Mouse (Mus musculus): ENCODE measurements at regions not wholly inside any gene's neighbourhood (a gene's known extent, or its start where the extent isn't known, plus 50 kb on each side); places are given as distances from the start of the nearest gene placed in this dataset.

GRCm38 (mm10) chr13:44064026-44064425 is 279.5 kb downstream of the Cd83 start:
- no peak overlapping the region for H3K27ac ChIP-seq (ENCODE audit: low read depth, low read length)
- H3K4me3 ChIP-seq (ENCODE audit: low read length), result no peak overlapping the region
- no peaks in the 10 kb centered on the region for H3K27me3 ChIP-seq (replicated peaks; ENCODE audit: control insufficient read depth, insufficient read depth, low read length)
- no peaks in the 10 kb centered on the region for H3K36me3 ChIP-seq (ENCODE audit: control insufficient read depth, insufficient read depth, low read length)
- no peaks in the 10 kb centered on the region for H3K4me1 ChIP-seq (ENCODE audit: control insufficient read depth, insufficient read depth, low read depth, low read length)
- no peak for ATAC-seq
- H3K9me3 ChIP-seq (ENCODE audit: control insufficient read depth, low read length), result no peaks in the 10 kb centered on the region
- WGBS, result 66% methylated on average over 3 of the region's 3 CpGs
- H3K4me2 ChIP-seq (ENCODE audit: low read length), result no peak overlapping the region
- no peak overlapping the region for H3K9ac ChIP-seq (ENCODE audit: low read depth, low read length)

GRCm38 (mm10) chr13:44065741-44066185 is 281.2 kb downstream of the Cd83 start:
- WGBS, result 56% methylated on average over 13 of the region's 13 CpGs
- ATAC-seq, result no peak
- no peaks in the 10 kb centered on the region for H3K4me1 ChIP-seq (ENCODE audit: control insufficient read depth, insufficient read depth, low read depth, low read length)

GRCm38 (mm10) chr13:44067244-44067643 is 282.7 kb downstream of the Cd83 start:
- 81% methylated on average over 2 of the region's 2 CpGs for WGBS
- H3K27ac ChIP-seq (ENCODE audit: low read depth, low read length), result no peak overlapping the region

More at GRCm38 (mm10) chr13:44065741-44066185, 281.2 kb downstream of the Cd83 start:
- H3K27ac ChIP-seq (ENCODE audit: low read depth, low read length), result no peak overlapping the region
- H3K36me3 ChIP-seq (ENCODE audit: control insufficient read depth, insufficient read depth, low read length), result no peaks in the 10 kb centered on the region
- no peak overlapping the region for H3K9ac ChIP-seq (ENCODE audit: low read depth, low read length)
- H3K27me3 ChIP-seq (replicated peaks; ENCODE audit: control insufficient read depth, insufficient read depth, low read length), result no peaks in the 10 kb centered on the region
- H3K4me3 ChIP-seq (ENCODE audit: low read length), result no peak overlapping the region
- no peak overlapping the region for H3K4me2 ChIP-seq (ENCODE audit: low read length)
- H3K9me3 ChIP-seq (ENCODE audit: control insufficient read depth, low read length), result no peaks in the 10 kb centered on the region

GRCm38 (mm10) chr13:44068951-44069350 is 284.4 kb downstream of the Cd83 start:
- Histone ChIP-seq H3K27me3 (replicated peaks; ENCODE audit: control insufficient read depth, insufficient read depth, low read length) (no peaks in the 10 kb centered on the region), H3K4me1 (ENCODE audit: control insufficient read depth, insufficient read depth, low read depth, low read length) (no peaks in the 10 kb centered on the region), H3K36me3 (ENCODE audit: control insufficient read depth, insufficient read depth, low read length) (no peaks in the 10 kb centered on the region), H3K27ac (ENCODE audit: low read depth, low read length) (no peak overlapping the region), H3K4me3 (ENCODE audit: low read length) (no peak overlapping the region), H3K9ac (ENCODE audit: low read depth, low read length) (no peak overlapping the region), H3K9me3 (ENCODE audit: control insufficient read depth, low read length) (no peaks in the 10 kb centered on the region), H3K4me2 (ENCODE audit: low read length) (no peak overlapping the region)
- 90% methylated on average over 5 of the region's 5 CpGs for WGBS
- no peak for ATAC-seq

More at GRCm38 (mm10) chr13:44067244-44067643, 282.7 kb downstream of the Cd83 start:
- no peak for ATAC-seq
- Histone ChIP-seq H3K4me3 (ENCODE audit: low read length) (no peak overlapping the region), H3K27me3 (replicated peaks; ENCODE audit: control insufficient read depth, insufficient read depth, low read length) (no peaks in the 10 kb centered on the region), H3K36me3 (ENCODE audit: control insufficient read depth, insufficient read depth, low read length) (no peaks in the 10 kb centered on the region), H3K4me1 (ENCODE audit: control insufficient read depth, insufficient read depth, low read depth, low read length) (no peaks in the 10 kb centered on the region), H3K4me2 (ENCODE audit: low read length) (no peak overlapping the region), H3K9me3 (ENCODE audit: control insufficient read depth, low read length) (no peaks in the 10 kb centered on the region), H3K9ac (ENCODE audit: low read depth, low read length) (no peak overlapping the region)

GRCm38 (mm10) chr13:44073122-44073521 is 288.5 kb downstream of the Cd83 start:
- H3K4me3 ChIP-seq (ENCODE audit: low read length), result no peak overlapping the region
- 56% methylated on average over 9 of the region's 9 CpGs for WGBS
- H3K9ac ChIP-seq (ENCODE audit: low read depth, low read length), result no peak overlapping the region
- H3K36me3 ChIP-seq (ENCODE audit: control insufficient read depth, insufficient read depth, low read length), result no peaks in the 10 kb centered on the region
- H3K4me1 ChIP-seq (ENCODE audit: control insufficient read depth, insufficient read depth, low read depth, low read length), result no peaks in the 10 kb centered on the region
- H3K27me3 ChIP-seq (replicated peaks; ENCODE audit: control insufficient read depth, insufficient read depth, low read length), result no peaks in the 10 kb centered on the region
- H3K27ac ChIP-seq (ENCODE audit: low read depth, low read length), result no peak overlapping the region
- H3K4me2 ChIP-seq (ENCODE audit: low read length), result no peak overlapping the region
- H3K9me3 ChIP-seq (ENCODE audit: control insufficient read depth, low read length), result no peaks in the 10 kb centered on the region
- ATAC-seq, result no peak

GRCm38 (mm10) chr13:44074172-44074571 is 289.6 kb downstream of the Cd83 start:
- H3K4me3 ChIP-seq (ENCODE audit: low read length), result no peak overlapping the region
- H3K4me2 ChIP-seq (ENCODE audit: low read length), result no peak overlapping the region
- no peak overlapping the region for H3K9ac ChIP-seq (ENCODE audit: low read depth, low read length)
- ATAC-seq, result no peak
- H3K36me3 ChIP-seq (ENCODE audit: control insufficient read depth, insufficient read depth, low read length), result no peaks in the 10 kb centered on the region
- H3K27me3 ChIP-seq (replicated peaks; ENCODE audit: control insufficient read depth, insufficient read depth, low read length), result no peaks in the 10 kb centered on the region
- no peaks in the 10 kb centered on the region for H3K4me1 ChIP-seq (ENCODE audit: control insufficient read depth, insufficient read depth, low read depth, low read length)
- WGBS, result 86% methylated on average over 9 of the region's 9 CpGs
- H3K9me3 ChIP-seq (ENCODE audit: control insufficient read depth, low read length), result no peaks in the 10 kb centered on the region
- H3K27ac ChIP-seq (ENCODE audit: low read depth, low read length), result no peak overlapping the region

- no peak for ATAC-seq
- whole genome bisulfite sequencing, result 86% methylated on average over 10 of the region's 10 CpGs
These were observed 292.4 kb downstream of the Cd83 start for GRCm38 (mm10) chr13:44077022-44077421.

GRCm38 (mm10) chr13:44085621-44086510 is 301.3 kb downstream of the Cd83 start:
- no peak overlapping the region for H3K27ac ChIP-seq (ENCODE audit: low read depth, low read length)
- 63% methylated on average over 10 of the region's 10 CpGs for WGBS
- ATAC-seq, result no peak

More at GRCm38 (mm10) chr13:44077022-44077421, 292.4 kb downstream of the Cd83 start:
- Histone ChIP-seq H3K9ac (ENCODE audit: low read depth, low read length) (no peak overlapping the region), H3K27me3 (replicated peaks; ENCODE audit: control insufficient read depth, insufficient read depth, low read length) (no peaks in the 10 kb centered on the region), H3K9me3 (ENCODE audit: control insufficient read depth, low read length) (0 out of 2 replicates have a peak, but pooled peaks cover 2% of the 10 kb centered on the region), H3K4me2 (ENCODE audit: low read length) (no peak overlapping the region), H3K4me3 (ENCODE audit: low read length) (no peak overlapping the region), H3K4me1 (ENCODE audit: control insufficient read depth, insufficient read depth, low read depth, low read length) (no peaks in the 10 kb centered on the region), H3K36me3 (ENCODE audit: control insufficient read depth, insufficient read depth, low read length) (no peaks in the 10 kb centered on the region), H3K27ac (ENCODE audit: low read depth, low read length) (no peak overlapping the region)

GRCm38 (mm10) chr13:44086801-44087200 is 302.2 kb downstream of the Cd83 start:
- 39% methylated on average over 4 of the region's 4 CpGs for WGBS
- ATAC-seq, result no peak
- no peak overlapping the region for H3K9ac ChIP-seq (ENCODE audit: low read depth, low read length)
- no peak overlapping the region for H3K4me3 ChIP-seq (ENCODE audit: low read length)
- H3K4me1 ChIP-seq (ENCODE audit: control insufficient read depth, insufficient read depth, low read depth, low read length), result peaks cover 6% of the 10 kb centered on the region
- no peak overlapping the region for H3K4me2 ChIP-seq (ENCODE audit: low read length)
- no peak overlapping the region for H3K27ac ChIP-seq (ENCODE audit: low read depth, low read length)
- H3K9me3 ChIP-seq (ENCODE audit: control insufficient read depth, low read length), result 0 out of 2 replicates have a peak, but pooled peaks cover under 1% of the 10 kb centered on the region
- H3K27me3 ChIP-seq (replicated peaks; ENCODE audit: control insufficient read depth, insufficient read depth, low read length), result no peaks in the 10 kb centered on the region
- H3K36me3 ChIP-seq (ENCODE audit: control insufficient read depth, insufficient read depth, low read length), result no peaks in the 10 kb centered on the region

More at GRCm38 (mm10) chr13:44085621-44086510, 301.3 kb downstream of the Cd83 start:
- H3K27me3 ChIP-seq (replicated peaks; ENCODE audit: control insufficient read depth, insufficient read depth, low read length), result no peaks in the 10 kb centered on the region
- 0 out of 2 replicates have a peak, but pooled peaks cover 2% of the 10 kb centered on the region for H3K9me3 ChIP-seq (ENCODE audit: control insufficient read depth, low read length)
- no peaks in the 10 kb centered on the region for H3K36me3 ChIP-seq (ENCODE audit: control insufficient read depth, insufficient read depth, low read length)
- H3K9ac ChIP-seq (ENCODE audit: low read depth, low read length), result no peak overlapping the region
- peaks cover 6% of the 10 kb centered on the region for H3K4me1 ChIP-seq (ENCODE audit: control insufficient read depth, insufficient read depth, low read depth, low read length)
- H3K4me2 ChIP-seq (ENCODE audit: low read length), result no peak overlapping the region
- no peak overlapping the region for H3K4me3 ChIP-seq (ENCODE audit: low read length)
